Mouse (Mus musculus) cerebellum, adult 9-11 months (tissue): ENCODE measurements at regions not wholly inside any gene's neighbourhood (a gene's known extent, or its start where the extent isn't known, plus 50 kb on each side); places are given as distances from the start of the nearest gene placed in this dataset.

Experiments
- DNase-seq: peaks from one replicate; pipeline ENCODE4 v3.0.0; 2022

- DNase-seq: no peak
Measured at GRCm38 (mm10) chr15:97125836-97126822, 70.4 kb upstream of the Slc38a4 start.

- no peak for DNase-seq
Measured at GRCm38 (mm10) chr15:97122263-97122662, 66.5 kb upstream of the Slc38a4 start.

DNA sequence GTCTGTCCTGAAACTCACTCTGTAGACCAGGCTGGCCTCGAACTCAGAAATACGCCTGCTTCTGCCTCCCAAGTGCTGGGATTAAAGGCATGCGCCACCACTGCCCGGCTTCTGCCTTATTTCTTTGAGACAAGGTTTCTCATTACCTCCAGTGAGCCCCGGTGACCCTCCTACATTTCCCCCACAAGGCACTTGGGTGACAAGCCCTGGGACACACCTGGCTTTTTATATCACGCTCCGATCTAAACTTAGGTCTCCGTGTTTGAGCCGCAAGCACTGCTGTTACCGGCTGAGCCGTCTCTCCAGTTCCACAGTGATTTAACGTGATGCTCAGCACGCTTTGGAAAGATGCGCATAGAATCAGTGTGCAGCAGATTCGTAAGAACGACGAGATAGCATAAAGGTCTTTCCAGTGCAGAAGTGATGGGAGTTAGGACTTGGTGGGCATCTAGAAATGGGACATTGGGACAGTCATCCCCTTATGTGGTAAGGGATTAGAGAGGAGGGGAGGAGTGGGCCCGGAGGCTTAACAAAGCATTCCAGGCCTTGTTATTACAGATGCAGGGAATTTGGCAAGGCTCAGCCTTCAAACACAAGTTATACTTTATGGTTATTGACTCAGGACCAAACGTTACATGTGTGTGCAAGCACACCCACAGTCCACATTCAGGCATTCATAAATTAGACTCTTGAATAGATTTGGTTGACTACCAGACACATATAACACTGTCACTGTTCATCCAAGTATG, 56.9 kb upstream of the Slc38a4 start:
- DNase-seq: no peak

GRCm38 (mm10) chr15:97111320-97112192, 55.8 kb upstream of the Slc38a4 start:
- DNase-seq: no peak

DNA sequence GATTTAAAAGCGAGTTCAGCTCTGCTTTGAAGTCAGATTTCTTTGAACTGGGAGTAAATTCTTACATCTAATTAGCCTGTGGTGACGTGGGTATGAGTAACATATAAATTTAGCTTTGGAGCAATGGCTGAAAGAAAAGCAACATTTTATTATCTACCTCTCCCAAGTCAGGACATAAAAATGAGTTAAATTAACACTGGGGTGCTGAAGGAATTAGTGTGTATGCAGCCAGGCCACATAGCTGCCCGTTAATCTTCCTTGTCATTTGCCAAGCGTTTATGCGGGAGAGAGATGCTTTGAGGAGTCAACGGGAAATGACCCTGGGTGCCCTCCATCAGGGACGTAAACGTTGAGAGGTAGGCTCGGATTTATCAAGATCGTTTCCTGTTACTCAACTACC, 52.0 kb upstream of the Slc38a4 start:
- DNase-seq: no peak

GRCm38 (mm10) chr15:97106556-97106955, 50.8 kb upstream of the Slc38a4 start:
- DNase-seq: no peak
